Mouse (Mus musculus) kidney, embryonic 15.5 days (tissue): ENCODE measurements around the gene Thumpd3. TPM values are rescaled to one million over a fixed set of nuclear protein-coding genes. Genes with fewer than 3 reads are reported as not detected.

Experiments used
- ATAC-seq: fragments of 200-750 bp; cut with Nextera tagmentation; replicated peaks from 2 replicates; pipeline ENCODE4 v1.8.0; 2017; ENCODE audit warnings: moderate TSS enrichment; ENCODE audit not compliant: low FRiP score
- H3K27ac ChIP-seq: fragments of 300-500 bp; sonication (generic); 2 replicates; pipeline ENCODE4 v1.5.1; 2015; ENCODE audit warnings: mild to moderate bottlenecking, inconsistent platforms
- H3K27me3 ChIP-seq: fragments of 300-500 bp; sonication (generic); 2 replicates; pipeline ENCODE4 v1.6.1; 2015; ENCODE audit warnings: inconsistent platforms
- H3K36me3 ChIP-seq: fragments of 300-500 bp; sonication (generic); 2 replicates; pipeline ENCODE4 v1.6.1; 2015; ENCODE audit warnings: inconsistent platforms
- H3K4me1 ChIP-seq: fragments of 300-500 bp; sonication (generic); 2 replicates; pipeline ENCODE4 v1.6.1; 2015; ENCODE audit warnings: inconsistent platforms
- H3K4me2 ChIP-seq: fragments of 300-500 bp; sonication (generic); 2 replicates; pipeline ENCODE4 v1.6.1; 2015; ENCODE audit warnings: moderate library complexity, mild to moderate bottlenecking, inconsistent platforms
- H3K4me3 ChIP-seq: fragments of 300-500 bp; sonication (generic); replicated peaks from 2 replicates; pipeline ENCODE4 v1.5.1; 2015; ENCODE audit warnings: mild to moderate bottlenecking, inconsistent platforms
- H3K9ac ChIP-seq: fragments of 300-500 bp; sonication (generic); 2 replicates; pipeline ENCODE4 v1.6.1; 2015; ENCODE audit warnings: mild to moderate bottlenecking, inconsistent platforms
- H3K9me3 ChIP-seq: fragments of 300-500 bp; sonication (generic); replicated peaks from 2 replicates; pipeline ENCODE4 v1.6.1; 2016; ENCODE audit warnings: inconsistent platforms
- WGBS: fragments of 180-500 bp; shearing (Covaris S2); methylation state at CpG from one replicate; pipeline ENCODE4 v1.1.7; 2015; ENCODE audit warnings: mixed read lengths; 5-methylcytosine and 5-hydroxymethylcytosine counted together
- polyA plus RNA-seq: library from polyadenylated mRNA; unstranded; fragments of >200 nt; fragmentation: Nextera tagmentation; extraction: Ambion mirVana; gene quantifications from 2 replicates; pipeline ENCODE4 v1.2.1, GENCODE M21; 2015

The Thumpd3 gene
- polyA plus RNA-seq, 1 experiment from 2014 or later = 46.6 TPM

GRCm38 (mm10) chr6:113097662-113098061 lies 51.6 kb downstream of the Thumpd3 start:
- no peak overlapping the region for H3K4me3 ChIP-seq
- H3K9ac ChIP-seq = no peak overlapping the region
- H3K4me1 ChIP-seq = peaks cover 21% of the 10 kb centered on the region
- no peaks in the 10 kb centered on the region for H3K9me3 ChIP-seq
- H3K4me2 ChIP-seq = no peak overlapping the region
- no peaks in the 10 kb centered on the region for H3K27me3 ChIP-seq
- no peak overlapping the region for H3K27ac ChIP-seq
- no peaks in the 10 kb centered on the region for H3K36me3 ChIP-seq
- 88% methylated on average over 5 of the region's 5 CpGs for WGBS
- ATAC-seq = no peak

- Histone ChIP-seq H3K27me3 (no peaks in the 10 kb centered on the region), H3K27ac (peak overlapping the region; percentile 79), H3K36me3 (peaks cover 5% of the 10 kb centered on the region), H3K9me3 (no peaks in the 10 kb centered on the region), H3K4me2 (peak overlapping the region; percentile 33), H3K4me1 (peaks cover 21% of the 10 kb centered on the region), H3K4me3 (no peak overlapping the region), H3K9ac (no peak overlapping the region; the same call in 1 of the 2 replicates)
- 32% methylated on average over 5 of the region's 5 CpGs for WGBS
- ATAC-seq = peak; percentile 93
These were observed 53.7 kb downstream of the Thumpd3 start for GRCm38 (mm10) chr6:113099640-113100289.

GRCm38 (mm10) chr6:113102541-113102940 lies 56.5 kb downstream of the Thumpd3 start:
- 83% methylated on average over 4 of the region's 4 CpGs for WGBS
- Histone ChIP-seq H3K27ac (no peak overlapping the region), H3K36me3 (peaks cover 18% of the 10 kb centered on the region), H3K27me3 (no peaks in the 10 kb centered on the region), H3K4me2 (no peak overlapping the region), H3K9me3 (no peaks in the 10 kb centered on the region), H3K9ac (no peak overlapping the region), H3K4me3 (no peak overlapping the region), H3K4me1 (peaks cover 18% of the 10 kb centered on the region)
- no peak for ATAC-seq

- no peak overlapping the region for H3K4me3 ChIP-seq
- peaks cover 13% of the 10 kb centered on the region for H3K4me1 ChIP-seq
- H3K27me3 ChIP-seq = no peaks in the 10 kb centered on the region
- H3K9me3 ChIP-seq = no peaks in the 10 kb centered on the region
- no peak overlapping the region for H3K27ac ChIP-seq
- H3K4me2 ChIP-seq = no peak overlapping the region
- peaks cover 22% of the 10 kb centered on the region for H3K36me3 ChIP-seq
- ATAC-seq = no peak
- H3K9ac ChIP-seq = no peak overlapping the region
These were observed 57.7 kb downstream of the Thumpd3 start for GRCm38 (mm10) chr6:113103765-113104164.

GRCm38 (mm10) chr6:113109378-113109777 lies 63.4 kb downstream of the Thumpd3 start:
- Histone ChIP-seq H3K27me3 (no peaks in the 10 kb centered on the region), H3K4me1 (no peaks in the 10 kb centered on the region), H3K27ac (no peak overlapping the region), H3K4me2 (no peak overlapping the region), H3K9me3 (no peaks in the 10 kb centered on the region), H3K9ac (no peak overlapping the region), H3K4me3 (no peak overlapping the region), H3K36me3 (peaks cover 65% of the 10 kb centered on the region)
- WGBS = 94% methylated on average over 3 of the region's 3 CpGs
- ATAC-seq = no peak

- no peaks in the 10 kb centered on the region for H3K9me3 ChIP-seq
- no peak overlapping the region for H3K9ac ChIP-seq
- peaks cover 65% of the 10 kb centered on the region for H3K36me3 ChIP-seq
- H3K4me3 ChIP-seq = no peak overlapping the region
- 72% methylated on average over 7 of the region's 7 CpGs for WGBS
- no peak for ATAC-seq
- no peaks in the 10 kb centered on the region for H3K27me3 ChIP-seq
- H3K4me2 ChIP-seq = no peak overlapping the region
- no peak overlapping the region for H3K27ac ChIP-seq
- no peaks in the 10 kb centered on the region for H3K4me1 ChIP-seq
These were observed 63.9 kb downstream of the Thumpd3 start for GRCm38 (mm10) chr6:113109956-113110355.

Other genes with a start within 250 kb of the Thumpd3 start
- gene Srgap3, start 99.0 kb upstream of the Thumpd3 start, polyA plus RNA-seq = 4.9 and 5.1 TPM in 2 replicates
- 75.0 and 75.9 TPM in 2 replicates for gene Setd5, start 31.1 kb downstream of the Thumpd3 start, polyA plus RNA-seq
- gene Lhfpl4, start 149.2 kb downstream of the Thumpd3 start, polyA plus RNA-seq = 0.64 and 1.00 TPM in 2 replicates
- 36.2 and 39.4 TPM in 2 replicates for gene Mtmr14, start 191.6 kb downstream of the Thumpd3 start, polyA plus RNA-seq
- gene Cpne9, start 236.1 kb downstream of the Thumpd3 start, polyA plus RNA-seq = 0.05 and 0.18 TPM in 2 replicates